Mouse (Mus musculus) spleen, adult 2 months (tissue): ENCODE results near the gene Cd200r3. TPM values are rescaled to one million over a fixed set of nuclear protein-coding genes. Genes with fewer than 3 reads are reported as not detected.

Source experiments
- DNase-seq, 2 experiments: peaks; one replicate each; pipeline versions ENCODE4 v3.0.0 to v3.0.0-alpha.2; 2012 to 2021; ENCODE audit warnings: low spot score in 2 of 2, low read depth in 1 of 2
- H3K27ac ChIP-seq: fragments of 200-500 bp; 2 replicates; pipeline ENCODE4 v1.5.1; 2012; ENCODE audit warnings: low read length, inconsistent platforms; ENCODE audit not compliant: insufficient read depth
- H3K27me3 ChIP-seq: fragments of 200-500 bp; 2 replicates; pipeline ENCODE4 v1.6.1; 2012; ENCODE audit warnings: mild to moderate bottlenecking, moderate library complexity, low read length, inconsistent platforms; ENCODE audit not compliant: control insufficient read depth, insufficient read depth
- H3K36me3 ChIP-seq: fragments of 200-500 bp; 2 replicates; pipeline ENCODE4 v1.6.1; 2012; ENCODE audit warnings: mild to moderate bottlenecking, low read length, inconsistent platforms; ENCODE audit not compliant: control insufficient read depth, insufficient read depth
- H3K4me1 ChIP-seq: fragments of 200-500 bp; 2 replicates; pipeline ENCODE4 v1.6.1; 2011; ENCODE audit warnings: inconsistent platforms; ENCODE audit not compliant: control insufficient read depth, insufficient read depth, insufficient read length
- H3K4me3 ChIP-seq: fragments of 200-500 bp; 2 replicates; pipeline ENCODE4 v1.5.1; 2011; ENCODE audit warnings: mild to moderate bottlenecking, inconsistent platforms; ENCODE audit not compliant: insufficient read depth, insufficient read length; ENCODE audit errors: extremely low read depth
- CTCF ChIP-seq: fragments of 200-500 bp; IDR thresholded peaks from 2 replicates; pipeline ENCODE4 v1.5.1; 2011; ENCODE audit warnings: mild to moderate bottlenecking, inconsistent platforms; ENCODE audit not compliant: insufficient read depth, insufficient read length, insufficient replicate concordance; ENCODE audit errors: extremely low read depth
- POLR2A ChIP-seq: fragments of 200-500 bp; IDR thresholded peaks from 2 replicates; pipeline ENCODE4 v1.6.1; 2011; ENCODE audit warnings: low read depth, low read length, inconsistent platforms
- WGBS: fragments of 180-500 bp; shearing (Covaris S2); methylation state at CpG from one replicate; pipeline ENCODE4 v1.1.7; 2018; 5-methylcytosine and 5-hydroxymethylcytosine counted together
- polyA plus RNA-seq: library from polyadenylated mRNA; depleted of rRNA; stranded (reverse); fragments of >200 nt; gene quantifications from 2 replicates; pipeline ENCODE4 v1.2.3, GENCODE M21; 2012

The Cd200r3 gene
- polyA plus RNA-seq, 1 experiment = 0.19 TPM

DNA sequence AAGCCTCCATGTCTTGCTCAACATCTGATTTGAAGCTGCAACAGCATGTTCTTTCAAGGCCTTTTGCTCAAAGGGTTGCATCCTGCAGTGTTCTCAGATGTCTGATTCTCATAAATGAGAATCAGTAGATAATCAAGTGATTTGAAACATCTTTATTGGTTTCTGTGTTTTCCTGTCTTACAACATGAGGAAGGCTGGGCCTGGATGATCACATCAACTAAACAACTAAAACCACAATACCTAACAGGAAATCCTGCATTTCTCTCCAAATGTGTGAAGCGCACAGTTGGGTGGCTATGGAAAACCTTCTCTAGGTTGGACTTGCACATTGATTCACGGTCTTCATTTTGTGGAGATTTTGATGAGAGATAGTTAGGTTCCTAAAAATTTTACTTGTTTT is 75.4 kb downstream of the Cd200r3 start:
- Histone ChIP-seq H3K4me1 (peaks cover 4% of the 10 kb centered on the region; the same call in 1 of the 2 replicates), H3K36me3 (no peaks in the 10 kb centered on the region), H3K27me3 (no peaks in the 10 kb centered on the region), H3K27ac (peak overlapping the region; percentile 52; the same call in 1 of the 2 replicates), H3K4me3 (no peak overlapping the region)
- TF ChIP-seq POLR2A (no peak), CTCF (no peak)
- DNase-seq = no peak
- 31% methylated on average over 2 of the region's 2 CpGs for WGBS

DNA sequence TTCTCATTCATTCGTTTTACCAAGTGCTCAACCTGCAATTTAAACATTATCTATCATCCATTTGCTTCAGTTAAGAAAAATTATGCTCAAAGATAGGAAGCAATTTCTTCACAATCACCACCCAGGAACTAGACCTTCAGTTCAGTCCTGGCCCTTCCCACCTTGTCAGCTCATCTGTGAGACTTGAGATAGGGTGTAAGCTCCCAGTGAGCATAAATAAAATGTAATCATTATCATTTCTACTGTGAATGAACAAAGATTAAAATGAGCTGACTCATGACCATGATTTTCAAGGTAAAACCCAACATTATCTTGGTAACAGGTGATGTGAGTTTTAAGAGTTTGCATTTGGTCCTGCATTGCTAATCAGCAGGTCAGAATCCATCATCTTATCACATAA is 76.6 kb downstream of the Cd200r3 start:
- no peak for DNase-seq
- no peak overlapping the region for H3K4me3 ChIP-seq
- no peaks in the 10 kb centered on the region for H3K27me3 ChIP-seq
- TF ChIP-seq CTCF (no peak), POLR2A (no peak)
- no peak overlapping the region for H3K27ac ChIP-seq
- no peaks in the 10 kb centered on the region for H3K36me3 ChIP-seq
- H3K4me1 ChIP-seq = peaks cover 4% of the 10 kb centered on the region; the same call in 1 of the 2 replicates
- 84% methylated on average over 1 of the region's 1 CpGs for WGBS

DNA sequence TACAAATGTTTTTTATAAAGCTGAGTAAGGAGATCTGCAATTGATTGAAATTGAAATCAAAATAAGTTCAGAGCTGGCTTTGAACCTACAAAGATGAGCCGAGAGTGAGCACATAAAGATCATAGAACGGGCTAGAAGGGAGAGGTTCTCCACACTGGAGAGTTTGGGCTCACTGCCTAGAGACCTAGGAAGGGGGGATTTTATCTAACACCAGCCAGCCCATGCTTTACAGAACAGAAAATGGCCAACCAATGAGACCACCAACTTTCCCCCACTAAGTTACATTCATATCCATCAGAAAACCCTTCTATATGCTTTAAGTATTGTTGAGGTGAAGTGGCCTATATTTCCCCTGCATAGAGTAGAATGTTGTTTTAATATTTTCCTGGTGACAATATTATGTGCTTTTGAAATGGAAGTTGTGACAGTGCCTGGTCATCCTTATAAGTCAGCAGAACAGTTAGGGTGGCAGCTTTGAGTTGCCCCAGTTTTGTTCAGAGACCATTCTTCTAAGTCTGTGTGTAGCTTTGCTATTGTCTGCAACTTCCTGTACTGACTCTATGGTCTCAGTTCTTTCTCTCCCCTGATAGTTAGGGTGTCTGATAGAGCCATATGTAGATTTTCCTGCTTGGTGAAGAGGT is 77.3 kb downstream of the Cd200r3 start:
- 88% methylated on average over 2 of the region's 2 CpGs for WGBS

DNA sequence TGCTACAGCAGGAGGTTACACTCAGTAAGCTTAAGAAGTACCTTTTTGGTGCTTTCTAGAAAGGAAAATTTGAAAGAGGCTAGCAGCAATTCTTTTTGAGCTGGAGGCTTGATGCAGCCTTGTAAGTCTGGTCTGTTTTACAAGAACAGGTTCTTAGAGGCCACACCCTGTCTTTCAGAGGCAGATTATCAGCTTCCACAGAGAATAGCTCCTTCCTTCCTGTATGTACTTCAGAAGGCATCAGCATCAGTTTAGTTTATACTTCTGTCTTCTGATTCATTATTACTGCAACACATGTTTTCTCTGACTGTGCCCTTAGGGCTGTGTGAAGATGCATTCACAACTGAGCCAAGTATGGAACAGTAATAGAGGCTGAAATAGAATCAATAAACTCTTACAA is 78.0 kb downstream of the Cd200r3 start:
- Histone ChIP-seq H3K36me3 (no peaks in the 10 kb centered on the region), H3K4me1 (peaks cover 4% of the 10 kb centered on the region; the same call in 1 of the 2 replicates), H3K27ac (no peak overlapping the region), H3K4me3 (no peak overlapping the region), H3K27me3 (no peaks in the 10 kb centered on the region)
- no peak for DNase-seq
- TF ChIP-seq POLR2A (no peak), CTCF (no peak)

More for the DNA sequence above, 77.3 kb downstream of the Cd200r3 start:
- no peak for TF ChIP-seq POLR2A
- H3K4me1 ChIP-seq = peaks cover 4% of the 10 kb centered on the region; the same call in 1 of the 2 replicates
- H3K4me3 ChIP-seq = no peak overlapping the region
- H3K36me3 ChIP-seq = no peaks in the 10 kb centered on the region
- H3K27me3 ChIP-seq = no peaks in the 10 kb centered on the region
- H3K27ac ChIP-seq = peak overlapping the region; percentile 35; the same call in 1 of the 2 replicates
- no peak for DNase-seq

- DNase-seq = peak; percentile 44 to 70
- H3K4me1 ChIP-seq = no peaks in the 10 kb centered on the region
- peak; percentile 59; the same call in 1 of the 2 replicates for TF ChIP-seq CTCF
- no peak for TF ChIP-seq POLR2A
- 30% methylated on average over 4 of the region's 4 CpGs for WGBS
- no peak overlapping the region for H3K27ac ChIP-seq
- no peaks in the 10 kb centered on the region for H3K36me3 ChIP-seq
- no peak overlapping the region for H3K4me3 ChIP-seq
- no peaks in the 10 kb centered on the region for H3K27me3 ChIP-seq
Measured at GRCm38 (mm10) chr16:45023904-45024303, 80.4 kb downstream of the Cd200r3 start.

GRCm38 (mm10) chr16:45025321-45025720 is 81.8 kb downstream of the Cd200r3 start:
- Histone ChIP-seq H3K36me3 (no peaks in the 10 kb centered on the region), H3K4me3 (no peak overlapping the region), H3K27me3 (no peaks in the 10 kb centered on the region), H3K27ac (no peak overlapping the region), H3K4me1 (no peaks in the 10 kb centered on the region)
- DNase-seq = peak in 1 of 2 experiments; percentile 26
- 23% methylated on average over 6 of the region's 6 CpGs for WGBS
- no peak for TF ChIP-seq CTCF
- TF ChIP-seq POLR2A = no peak

- DNase-seq = no peak
- 87% methylated on average over 5 of the region's 5 CpGs for WGBS
- no peaks in the 10 kb centered on the region for H3K36me3 ChIP-seq
- no peak for TF ChIP-seq POLR2A
- no peak for TF ChIP-seq CTCF
- no peaks in the 10 kb centered on the region for H3K27me3 ChIP-seq
- H3K27ac ChIP-seq = no peak overlapping the region
- H3K4me1 ChIP-seq = no peaks in the 10 kb centered on the region
- no peak overlapping the region for H3K4me3 ChIP-seq
Measured at GRCm38 (mm10) chr16:45029080-45029479, 85.6 kb downstream of the Cd200r3 start.
